Mouse (Mus musculus): Measurements from ENCODE around the gene Nxf1. TPM values are rescaled to one million over a fixed set of nuclear protein-coding genes. Genes with fewer than 3 reads are reported as not detected.

Gene Nxf1
- polyA plus RNA-seq, 1 experiment = 183 TPM

DNA sequence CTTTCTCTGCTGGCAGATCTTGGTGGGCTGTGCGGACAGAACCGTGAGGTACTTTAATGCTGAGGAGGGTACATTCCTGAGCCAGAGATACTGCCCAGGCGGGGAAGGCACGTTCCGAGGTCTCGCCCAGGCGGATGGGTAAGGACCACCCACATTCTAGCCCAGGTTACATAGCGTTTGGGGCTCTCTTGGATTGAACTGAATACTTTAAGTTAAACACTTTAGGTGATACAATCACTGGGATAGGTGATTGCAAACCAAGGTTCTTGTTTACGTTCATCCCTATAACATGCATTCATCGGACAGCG, 20.8 kb upstream of the Nxf1 start:
- Histone ChIP-seq H3K4me1 (ENCODE audit: control insufficient read depth, insufficient read depth, low read length) (0 out of 2 replicates have a peak, but pooled peaks cover 2% of the 10 kb centered on the region), H3K27ac (ENCODE audit: insufficient read depth, low read length) (no peak overlapping the region), H3K4me3 (ENCODE audit: insufficient read depth, low read length) (peak overlapping the region; percentile 80)
- no peak for TF ChIP-seq POLR2A (IDR thresholded peaks at IDR 0.05; ENCODE audit: low read depth, low read length)
- TF ChIP-seq CTCF (IDR thresholded peaks at IDR 0.05; ENCODE audit: borderline replicate concordance, insufficient read depth, low read length) = no peak

DNA sequence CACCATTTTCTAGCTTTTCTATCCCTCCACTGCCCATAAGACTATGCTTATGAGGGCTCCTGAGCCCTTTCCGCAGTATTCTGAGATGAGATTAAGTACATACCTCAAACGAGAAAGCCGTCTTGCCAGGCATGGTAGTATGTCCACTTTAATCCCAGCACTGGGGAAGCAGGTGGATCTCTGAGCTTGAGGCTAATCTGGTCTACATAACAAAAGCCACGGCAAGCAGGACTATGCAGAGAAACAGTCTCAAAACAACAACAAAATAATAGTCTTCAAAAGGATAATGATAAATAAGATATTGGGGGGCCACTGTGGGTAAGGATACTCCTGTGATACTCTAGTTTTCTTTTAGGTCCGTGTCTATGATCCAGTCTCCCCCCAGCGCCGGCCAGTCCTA, 18.0 kb upstream of the Nxf1 start:
- TF ChIP-seq POLR2A (IDR thresholded peaks at IDR 0.05; ENCODE audit: low read depth, low read length) (no peak), CTCF (IDR thresholded peaks at IDR 0.05; ENCODE audit: borderline replicate concordance, insufficient read depth, low read length) (no peak)
- H3K4me1 ChIP-seq (ENCODE audit: control insufficient read depth, insufficient read depth, low read length) = peaks cover 7% of the 10 kb centered on the region; the same call in 1 of the 2 replicates
- H3K27ac ChIP-seq (ENCODE audit: insufficient read depth, low read length) = no peak overlapping the region
- no peak overlapping the region for H3K4me3 ChIP-seq (ENCODE audit: insufficient read depth, low read length)

DNA sequence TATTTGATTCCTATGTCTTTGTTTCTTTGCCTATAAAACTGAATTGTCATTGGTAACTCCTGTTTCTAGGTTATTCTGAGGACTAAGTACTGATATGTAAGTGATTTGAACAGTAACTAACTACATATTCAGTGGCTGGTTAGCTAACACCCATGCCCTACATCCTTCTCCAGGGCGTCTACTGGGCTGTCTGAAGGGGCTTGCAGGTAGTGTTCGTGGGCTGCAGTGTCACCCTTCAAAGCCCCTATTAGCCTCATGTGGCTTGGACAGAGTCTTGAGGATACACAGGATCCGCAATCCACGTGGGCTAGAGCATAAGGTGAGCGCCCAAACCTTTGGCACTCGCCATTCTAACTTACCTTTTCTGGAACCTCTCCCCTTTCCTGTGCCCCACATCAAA, 17.2 kb upstream of the Nxf1 start:
- Histone ChIP-seq H3K4me3 (ENCODE audit: insufficient read depth, low read length) (no peak overlapping the region), H3K27ac (ENCODE audit: insufficient read depth, low read length) (no peak overlapping the region), H3K4me1 (ENCODE audit: control insufficient read depth, insufficient read depth, low read length) (peaks cover 7% of the 10 kb centered on the region; the same call in 1 of the 2 replicates)
- TF ChIP-seq CTCF (IDR thresholded peaks at IDR 0.05; ENCODE audit: borderline replicate concordance, insufficient read depth, low read length) (no peak), POLR2A (IDR thresholded peaks at IDR 0.05; ENCODE audit: low read depth, low read length) (no peak)

DNA sequence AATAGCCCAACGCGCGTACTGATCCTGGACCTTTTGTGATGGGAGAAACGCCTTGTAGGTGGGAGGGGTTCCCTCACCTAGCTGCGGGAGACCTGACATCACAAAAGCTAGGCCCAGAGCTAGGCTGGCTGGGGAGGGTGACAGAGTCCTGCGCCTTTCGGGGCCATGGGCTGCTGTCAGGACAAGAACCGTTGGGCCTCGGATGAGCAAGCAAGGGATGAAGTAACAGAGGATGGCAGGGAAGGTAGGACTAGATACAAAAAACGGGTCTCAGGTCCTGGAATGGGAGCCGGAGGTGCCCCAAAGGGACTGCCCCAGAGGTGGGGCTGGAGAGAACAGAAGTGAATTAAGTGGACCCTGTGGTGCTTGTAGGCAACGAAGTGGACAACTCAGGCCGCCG, 16.3 kb upstream of the Nxf1 start, which contains the start of gene 1700092M07Rik:
Gene 1700092M07Rik, plus strand, starts transcription at position 116 of the 400 bp plus-strand sequence.
- Histone ChIP-seq H3K4me3 (ENCODE audit: insufficient read depth, low read length) (peak within 1 kb of the TSS; percentile 78), H3K4me1 (ENCODE audit: control insufficient read depth, insufficient read depth, low read length) (peaks cover 6% of the 10 kb centered on the region; the same call in 1 of the 2 replicates), H3K27ac (ENCODE audit: insufficient read depth, low read length) (peak within 1 kb of the TSS; percentile 96)
- TF ChIP-seq POLR2A (IDR thresholded peaks at IDR 0.05; ENCODE audit: low read depth, low read length) (no peak), CTCF (IDR thresholded peaks at IDR 0.05; ENCODE audit: borderline replicate concordance, insufficient read depth, low read length) (no peak)

DNA sequence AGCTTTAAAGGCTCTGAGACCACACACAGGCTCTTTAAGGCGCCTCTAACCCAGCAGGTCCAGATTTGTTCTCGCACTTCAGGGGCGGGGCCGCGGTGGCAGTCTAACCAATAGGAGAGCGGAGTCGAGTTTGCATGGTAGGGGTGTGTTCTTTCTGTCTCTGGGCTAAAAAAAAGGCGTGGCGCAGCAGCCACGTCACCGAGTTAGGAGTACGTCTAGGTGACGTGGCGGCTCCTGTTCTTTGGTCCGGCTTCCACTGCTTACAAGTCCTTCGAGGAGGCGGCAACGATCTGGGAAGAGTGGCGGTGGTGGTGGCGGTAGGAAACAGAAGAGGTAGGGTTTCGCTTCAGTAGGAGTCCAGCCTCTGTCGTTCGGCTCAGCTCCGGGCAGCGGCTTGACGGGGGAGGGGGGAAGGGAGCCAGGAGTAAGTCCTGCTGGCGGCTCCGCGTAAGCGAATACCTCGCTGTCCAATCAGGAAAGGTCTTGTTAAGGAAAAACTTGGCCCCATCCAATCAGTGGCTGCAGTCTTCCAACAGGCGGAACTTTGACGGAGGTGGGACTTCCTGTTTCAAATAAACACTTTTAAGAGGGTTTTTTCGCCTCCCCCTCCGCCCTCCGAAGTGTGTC, 15.5 kb upstream of the Nxf1 start, which contains the start of gene Stx5a:
Gene Stx5a, plus strand, starts transcription at position 171 of the 627 bp plus-strand sequence.
- H3K4me3 ChIP-seq (ENCODE audit: insufficient read depth, low read length) = peak within 1 kb of the TSS; percentile 91
- H3K27ac ChIP-seq (ENCODE audit: insufficient read depth, low read length) = peak within 1 kb of the TSS; percentile 96
- TF ChIP-seq CTCF (IDR thresholded peaks at IDR 0.05; ENCODE audit: borderline replicate concordance, insufficient read depth, low read length) (no peak), POLR2A (IDR thresholded peaks at IDR 0.05; ENCODE audit: low read depth, low read length) (peak; percentile 77)
- peaks cover 6% of the 10 kb centered on the region; the same call in 1 of the 2 replicates for H3K4me1 ChIP-seq (ENCODE audit: control insufficient read depth, insufficient read depth, low read length)

DNA sequence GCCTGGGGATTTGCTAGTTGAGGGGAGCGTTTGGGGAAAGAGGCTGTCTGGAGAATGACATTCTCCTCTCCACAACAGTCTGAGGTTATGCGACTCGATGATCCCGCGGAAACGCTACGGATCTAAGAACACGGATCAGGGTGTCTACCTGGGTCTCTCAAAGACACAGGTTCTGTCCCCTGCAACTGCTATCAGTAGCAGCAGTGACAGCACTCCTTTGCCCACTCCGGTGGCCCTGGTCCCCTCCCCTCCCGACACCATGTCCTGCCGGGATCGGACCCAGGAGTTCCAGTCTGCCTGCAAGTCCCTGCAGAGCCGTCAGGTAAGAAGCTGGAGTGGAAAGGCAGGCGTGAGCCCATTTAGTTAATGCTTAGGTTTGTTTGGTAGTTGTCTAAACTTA, 14.7 kb upstream of the Nxf1 start:
- H3K4me1 ChIP-seq (ENCODE audit: control insufficient read depth, insufficient read depth, low read length) = peaks cover 6% of the 10 kb centered on the region; the same call in 1 of the 2 replicates
- TF ChIP-seq POLR2A (IDR thresholded peaks at IDR 0.05; ENCODE audit: low read depth, low read length) (no peak), CTCF (IDR thresholded peaks at IDR 0.05; ENCODE audit: borderline replicate concordance, insufficient read depth, low read length) (no peak)

DNA sequence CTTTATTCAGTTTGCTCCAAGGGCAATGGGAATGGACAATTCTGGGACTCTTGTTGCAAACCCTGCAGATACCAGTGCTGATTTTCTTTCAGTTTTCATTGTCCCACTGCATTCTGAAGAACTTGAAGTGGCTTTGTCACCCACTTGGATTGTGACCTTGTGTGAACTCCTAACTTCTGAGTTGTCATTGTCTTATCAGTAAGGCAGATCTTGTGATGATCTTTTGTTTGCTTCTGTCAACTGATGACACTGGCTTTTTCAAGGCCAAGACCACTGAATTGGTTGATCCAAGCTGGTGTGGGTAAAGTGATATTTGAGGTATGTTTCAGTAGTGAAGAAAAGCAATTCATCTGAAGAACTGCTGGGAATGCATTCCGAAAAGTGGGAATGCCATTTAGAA, 11.5 kb upstream of the Nxf1 start:
- Histone ChIP-seq H3K4me1 (ENCODE audit: control insufficient read depth, insufficient read depth, low read length) (peaks cover 6% of the 10 kb centered on the region; the same call in 1 of the 2 replicates), H3K27ac (ENCODE audit: insufficient read depth, low read length) (no peak overlapping the region), H3K4me3 (ENCODE audit: insufficient read depth, low read length) (no peak overlapping the region)
- TF ChIP-seq POLR2A (IDR thresholded peaks at IDR 0.05; ENCODE audit: low read depth, low read length) = no peak

More for the DNA sequence above, 14.7 kb upstream of the Nxf1 start:
- Histone ChIP-seq H3K4me3 (ENCODE audit: insufficient read depth, low read length) (peak overlapping the region; percentile 91), H3K27ac (ENCODE audit: insufficient read depth, low read length) (peak overlapping the region; percentile 46)

DNA sequence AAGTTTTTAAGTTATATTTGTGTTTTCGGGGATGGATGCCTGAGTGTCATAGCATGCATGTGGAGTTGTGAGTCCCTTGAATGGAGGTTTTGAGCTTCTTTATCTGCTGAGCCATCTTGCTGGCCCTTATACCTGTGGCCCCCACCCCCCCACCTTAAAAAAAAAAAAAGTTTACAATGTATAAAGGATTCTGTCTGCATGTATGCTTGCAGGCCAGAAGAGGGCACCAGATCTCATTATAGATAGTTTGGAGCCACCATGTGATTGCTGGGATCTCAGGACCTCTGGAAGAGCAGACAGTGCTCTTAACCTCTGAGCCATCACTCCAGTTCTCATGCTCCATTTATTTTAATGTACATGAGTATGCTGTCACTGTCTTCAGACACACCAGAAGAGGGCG, 9.5 kb upstream of the Nxf1 start:
- no peak overlapping the region for H3K27ac ChIP-seq (ENCODE audit: insufficient read depth, low read length)
- no peak overlapping the region for H3K4me3 ChIP-seq (ENCODE audit: insufficient read depth, low read length)
- TF ChIP-seq POLR2A (IDR thresholded peaks at IDR 0.05; ENCODE audit: low read depth, low read length) (no peak), CTCF (IDR thresholded peaks at IDR 0.05; ENCODE audit: borderline replicate concordance, insufficient read depth, low read length) (no peak)
- peaks cover 6% of the 10 kb centered on the region; the same call in 1 of the 2 replicates for H3K4me1 ChIP-seq (ENCODE audit: control insufficient read depth, insufficient read depth, low read length)

DNA sequence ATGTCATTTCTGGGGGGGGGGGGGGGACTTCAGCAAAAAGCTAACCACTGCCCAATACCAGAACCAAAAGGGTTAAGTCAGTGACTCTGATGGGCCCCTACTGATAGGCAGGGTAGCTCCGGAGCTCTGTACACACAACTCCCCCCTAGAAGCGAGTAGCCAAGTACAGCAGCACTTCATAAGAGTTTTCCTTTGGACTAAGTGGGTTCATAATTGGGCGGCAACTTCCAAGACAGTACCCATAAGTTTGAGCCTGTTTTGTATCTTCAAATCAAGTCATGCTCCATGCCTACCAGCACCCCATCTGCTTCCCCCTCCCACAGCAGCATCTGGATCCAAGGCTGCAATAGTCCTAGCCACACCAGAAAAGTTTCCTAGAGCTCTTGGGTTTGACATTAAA, 1.2 kb upstream of the Nxf1 start:
- TF ChIP-seq CTCF (IDR thresholded peaks at IDR 0.05; ENCODE audit: borderline replicate concordance, insufficient read depth, low read length) (no peak), POLR2A (IDR thresholded peaks at IDR 0.05; ENCODE audit: low read depth, low read length) (no peak)
- no peak overlapping the region for H3K4me3 ChIP-seq (ENCODE audit: insufficient read depth, low read length)
- H3K27ac ChIP-seq (ENCODE audit: insufficient read depth, low read length) = no peak overlapping the region
- peaks cover 9% of the 10 kb centered on the region; the same call in 1 of the 2 replicates for H3K4me1 ChIP-seq (ENCODE audit: control insufficient read depth, insufficient read depth, low read length)

DNA sequence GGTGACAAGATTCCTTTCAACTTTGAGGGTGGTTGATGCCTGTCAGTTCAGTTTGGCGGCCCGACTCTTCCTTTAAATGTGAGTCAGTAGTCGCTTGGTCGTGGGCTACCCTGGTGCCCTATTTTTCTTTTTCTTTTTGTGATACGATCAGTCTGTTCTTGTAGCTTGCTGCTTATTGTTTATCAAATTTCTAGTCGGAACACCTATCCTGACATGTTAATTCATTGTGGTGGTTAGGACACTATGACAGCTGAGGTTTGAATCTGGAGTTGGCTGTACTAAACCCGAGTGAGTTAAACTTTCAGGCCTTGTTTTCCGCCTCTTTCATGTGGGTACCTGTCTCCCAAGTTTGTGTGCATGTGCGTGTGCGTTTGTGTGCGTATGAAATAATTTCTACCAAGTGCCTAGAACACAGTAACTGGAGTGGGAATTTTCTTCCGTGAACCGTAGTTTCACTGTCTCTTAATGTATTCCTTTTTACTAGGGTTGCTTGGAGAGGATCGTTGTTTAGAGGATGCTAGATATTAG, 662 bp downstream of the Nxf1 start:
- peak overlapping the region; percentile 99 for H3K4me3 ChIP-seq (ENCODE audit: insufficient read depth, low read length)
- TF ChIP-seq POLR2A (IDR thresholded peaks at IDR 0.05; ENCODE audit: low read depth, low read length) (no peak), CTCF (IDR thresholded peaks at IDR 0.05; ENCODE audit: borderline replicate concordance, insufficient read depth, low read length) (no peak)
- peaks cover 9% of the 10 kb centered on the region; the same call in 1 of the 2 replicates for H3K4me1 ChIP-seq (ENCODE audit: control insufficient read depth, insufficient read depth, low read length)
- H3K27ac ChIP-seq (ENCODE audit: insufficient read depth, low read length) = peak overlapping the region; percentile 10; the same call in 1 of the 2 replicates

Measured in embryonic fibroblast, embryonic 13.5 days (primary cell).